Mouse (Mus musculus) kidney, adult 8-10 months (tissue): ENCODE results near the gene Olfr1154.

Source experiments
- DNase-seq, 2 experiments: peaks; one replicate each; pipeline ENCODE4 v3.0.0; 2022

Olfr1154 gene

DNA sequence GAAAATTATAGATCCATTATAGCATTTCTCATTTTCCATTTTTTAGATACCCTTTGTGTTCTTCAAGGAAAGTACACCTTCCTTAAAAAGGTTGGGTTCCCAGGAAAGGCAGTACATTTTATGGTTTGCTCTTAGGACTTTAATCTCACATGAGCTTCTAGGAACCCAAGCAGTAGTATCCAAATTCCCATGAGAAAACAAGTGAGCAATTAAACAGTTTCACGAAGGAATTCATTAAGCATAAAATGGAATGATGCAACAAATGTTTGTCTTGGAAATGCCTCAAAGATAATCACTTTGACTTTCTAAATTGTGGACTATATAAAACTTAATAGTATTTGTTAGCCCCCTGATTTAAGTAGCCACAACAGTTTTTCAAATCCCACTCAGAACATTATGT lies at the start of gene Olfr1154:
TSS of gene Olfr1154 (minus strand) at position 101 of the 400 bp plus-strand sequence.
- no peak for DNase-seq

DNA sequence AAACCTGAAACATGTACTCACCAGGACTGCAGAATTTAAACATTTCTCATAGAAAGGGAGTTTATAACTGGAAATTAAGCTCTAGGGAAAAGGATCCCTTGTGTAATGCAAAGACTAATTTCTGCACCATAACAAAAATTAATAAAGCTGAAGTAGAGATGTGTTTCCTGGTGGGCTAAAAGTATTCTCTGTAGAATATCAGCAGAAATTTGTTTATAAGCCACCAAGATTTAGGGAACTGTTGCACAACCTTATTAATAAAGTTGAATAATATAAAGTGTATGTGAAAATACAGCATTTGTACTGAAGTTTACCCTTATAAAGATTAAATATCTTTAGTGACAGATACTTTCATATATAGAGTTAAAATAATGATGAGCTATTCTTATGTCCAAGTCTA lies 48.0 kb upstream of the Olfr1154 start, which contains the start of gene Olfr1156:
TSS of gene Olfr1156 (minus strand) at position 101 of the 400 bp plus-strand sequence.
- no peak for DNase-seq

DNA sequence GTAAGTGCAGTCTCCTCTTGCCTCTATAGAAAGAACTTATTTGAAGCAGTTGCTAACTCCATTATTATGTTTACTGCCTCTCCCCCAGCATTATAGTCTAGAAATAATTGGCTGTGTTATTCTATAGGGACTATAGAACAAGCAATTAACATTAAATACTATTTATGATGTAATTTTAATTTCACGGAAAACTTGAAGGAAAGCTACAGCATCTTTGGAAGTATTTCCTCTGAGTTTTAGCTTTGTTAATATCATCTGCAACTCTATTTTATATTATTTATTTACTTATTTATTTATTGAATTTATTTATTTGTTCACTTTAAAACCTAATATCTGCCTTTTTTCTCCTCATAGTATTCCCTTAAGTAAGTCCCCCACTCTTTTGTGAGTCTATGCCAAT lies 40.1 kb upstream of the Olfr1154 start, which contains the start of gene Olfr1155:
TSS of gene Olfr1155 (minus strand) at position 101 of the 400 bp plus-strand sequence.
- no peak for DNase-seq

DNA sequence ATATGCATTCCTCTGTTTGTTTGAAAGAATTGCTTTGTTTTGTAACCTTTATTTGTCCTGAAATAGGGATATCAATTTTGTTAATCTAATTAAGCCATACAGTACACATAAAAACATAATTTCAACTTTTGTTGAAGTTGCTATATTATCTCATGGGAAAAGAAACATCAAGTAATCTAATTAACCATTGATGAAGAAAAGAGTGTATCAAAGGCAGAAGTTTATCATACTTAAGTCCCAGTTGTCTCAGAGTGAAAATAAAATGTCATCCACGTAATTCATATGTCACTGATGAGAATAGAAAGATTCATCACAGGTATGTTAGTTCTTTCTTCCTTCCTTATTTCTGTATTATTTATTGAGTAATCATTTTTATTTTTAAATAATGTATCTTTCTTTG lies 10.3 kb downstream of the Olfr1154 start, which contains the start of gene Olfr1153:
TSS of gene Olfr1153 (plus strand) at position 301 of the 400 bp plus-strand sequence.
- DNase-seq, result no peak

DNA sequence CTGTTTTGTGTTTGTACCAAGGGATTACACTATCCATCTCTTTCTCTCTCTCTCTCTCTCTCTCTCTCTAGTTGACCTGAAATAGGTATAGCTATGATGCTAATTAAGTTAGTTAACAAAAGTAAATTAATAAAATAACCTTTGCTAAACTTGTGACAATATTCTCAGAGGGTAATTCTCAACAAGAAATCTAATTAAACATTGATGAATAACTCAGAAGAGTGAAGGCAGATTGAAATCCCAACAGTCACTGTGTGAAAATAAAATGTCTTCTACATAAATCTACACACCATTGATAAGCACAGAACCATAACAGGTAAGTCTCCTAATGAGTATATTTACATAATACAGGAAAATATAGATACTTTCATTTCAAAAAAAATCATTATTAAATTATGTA lies 38.8 kb downstream of the Olfr1154 start, which contains the start of gene Olfr1152:
TSS of gene Olfr1152 (plus strand) at position 301 of the 400 bp plus-strand sequence.
- no peak for DNase-seq

DNA sequence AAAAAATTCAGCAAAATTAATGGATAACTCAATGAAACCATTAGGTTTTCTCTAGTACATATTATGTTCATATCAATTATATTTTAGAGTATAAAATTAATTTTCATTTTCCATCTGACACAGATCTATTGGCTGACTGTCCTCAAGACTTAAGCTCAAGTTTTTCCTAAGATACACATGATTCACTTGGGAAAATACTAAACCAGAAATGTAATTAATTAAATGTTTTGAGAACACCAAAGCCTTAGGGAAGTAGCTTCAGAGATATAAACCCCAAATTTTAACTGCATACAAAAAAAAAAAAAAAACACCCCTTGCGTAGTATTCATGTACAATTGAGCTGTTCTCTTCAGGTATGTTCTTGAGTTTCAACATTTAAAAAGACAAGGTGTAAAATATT lies 49.4 kb downstream of the Olfr1154 start, which contains the start of gene Olfr1151:
TSS of gene Olfr1151 (plus strand) at position 301 of the 400 bp plus-strand sequence.
- DNase-seq, result no peak
